Mouse (Mus musculus) embryo, embryonic 11.5 days (tissue): ENCODE measurements around the gene Kcnh1.

ENCODE experiments used
- DNase-seq: peaks from one replicate; pipeline ENCODE4 v3.0.0-alpha.2; 2012; ENCODE audit warnings: low read depth, low spot score

Gene Kcnh1

GRCm38 (mm10) chr1:192268878-192269277 lies 78.3 kb downstream of the Kcnh1 start:
- DNase-seq: no peak

- DNase-seq: no peak
These were observed 79.3 kb downstream of the Kcnh1 start for GRCm38 (mm10) chr1:192269911-192270310.

- DNase-seq: no peak
These were observed 87.3 kb downstream of the Kcnh1 start for GRCm38 (mm10) chr1:192277801-192278385.

GRCm38 (mm10) chr1:192284340-192284739 lies 93.8 kb downstream of the Kcnh1 start:
- DNase-seq: no peak

- DNase-seq: no peak
These were observed 94.4 kb downstream of the Kcnh1 start for GRCm38 (mm10) chr1:192284950-192285349.

GRCm38 (mm10) chr1:192288456-192288855 lies 97.9 kb downstream of the Kcnh1 start:
- DNase-seq: no peak

- DNase-seq: peak; percentile 2
These were observed 100.7 kb downstream of the Kcnh1 start for GRCm38 (mm10) chr1:192291286-192291685.

GRCm38 (mm10) chr1:192293391-192293790 lies 102.8 kb downstream of the Kcnh1 start:
- DNase-seq: no peak

GRCm38 (mm10) chr1:192293921-192294320 lies 103.3 kb downstream of the Kcnh1 start:
- no peak for DNase-seq

GRCm38 (mm10) chr1:192295243-192295860 lies 104.8 kb downstream of the Kcnh1 start:
- DNase-seq: no peak

- no peak for DNase-seq
These were observed 105.3 kb downstream of the Kcnh1 start for GRCm38 (mm10) chr1:192295902-192296301.

GRCm38 (mm10) chr1:192297481-192298128 lies 107.0 kb downstream of the Kcnh1 start:
- no peak for DNase-seq

- DNase-seq: no peak
These were observed 109.8 kb downstream of the Kcnh1 start for GRCm38 (mm10) chr1:192300417-192300816.

GRCm38 (mm10) chr1:192303615-192304014 lies 113.0 kb downstream of the Kcnh1 start:
- no peak for DNase-seq

- no peak for DNase-seq
These were observed 114.6 kb downstream of the Kcnh1 start for GRCm38 (mm10) chr1:192305155-192305554.

- DNase-seq: no peak
These were observed 116.5 kb downstream of the Kcnh1 start for GRCm38 (mm10) chr1:192307055-192307454.

GRCm38 (mm10) chr1:192311298-192311697 lies 120.7 kb downstream of the Kcnh1 start:
- no peak for DNase-seq

- DNase-seq: no peak
These were observed 121.4 kb downstream of the Kcnh1 start for GRCm38 (mm10) chr1:192311851-192312438.

- DNase-seq: no peak
These were observed 121.9 kb downstream of the Kcnh1 start for GRCm38 (mm10) chr1:192312446-192312845.

GRCm38 (mm10) chr1:192312998-192313397 lies 122.4 kb downstream of the Kcnh1 start:
- no peak for DNase-seq

- no peak for DNase-seq
These were observed 123.0 kb downstream of the Kcnh1 start for GRCm38 (mm10) chr1:192313571-192313972.

- no peak for DNase-seq
These were observed 123.5 kb downstream of the Kcnh1 start for GRCm38 (mm10) chr1:192314044-192314443.
